Mouse (Mus musculus): ENCODE results near the gene Bloc1s4. TPM values are rescaled to one million over a fixed set of nuclear protein-coding genes. Genes with fewer than 3 reads are reported as not detected.

Bloc1s4 gene
- 23.8 and 24.9 TPM in 2 replicates for polyA plus RNA-seq (2012; rRNA removed)

GRCm38 (mm10) chr5:36748536-36749061 lies at the start of gene Bloc1s4:
TSS of gene Bloc1s4 (minus strand) at chr5:36748650.

DNA sequence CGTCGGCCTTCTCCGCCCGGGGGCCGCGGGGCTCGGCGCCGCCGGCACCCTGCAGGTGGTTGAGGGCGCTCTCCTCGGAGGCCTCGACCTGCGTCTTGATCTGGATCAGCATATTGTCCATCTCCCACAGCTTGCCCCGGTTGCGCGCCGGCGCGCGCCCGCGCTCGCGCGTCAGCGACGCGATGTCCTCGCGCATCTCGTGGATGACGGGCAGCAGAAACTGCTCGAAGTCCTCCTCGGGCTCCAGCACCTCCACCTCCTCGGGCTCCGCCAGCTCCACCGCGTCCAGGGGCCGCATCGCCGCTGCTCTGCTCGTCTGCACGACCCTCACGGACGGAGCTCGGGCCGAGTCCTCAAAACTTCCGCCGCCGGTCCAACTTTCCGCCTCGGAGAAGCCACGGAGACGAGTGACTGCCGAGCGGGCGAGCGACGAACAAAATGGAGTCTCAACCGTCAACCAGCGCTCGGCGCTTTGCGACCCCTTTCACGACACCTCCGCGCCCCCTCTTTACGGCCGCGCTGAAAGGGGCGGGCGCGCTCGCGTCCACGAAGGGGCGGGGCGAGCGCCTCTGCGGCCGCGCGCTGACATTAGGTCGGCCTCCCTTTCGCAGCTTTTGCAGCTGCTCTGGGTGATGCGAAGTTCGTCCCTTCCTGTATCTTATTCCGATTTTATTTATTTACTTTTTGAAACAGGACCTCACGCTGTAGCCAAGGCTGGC lies 48.0 kb upstream of the Bloc1s4 start, which contains the start of gene Mrfap1:
Mrfap1 (minus strand) TSS at position 477 of the 719 bp plus-strand sequence.

Other genes with a start within 250 kb of the Bloc1s4 start
- 82.3 and 95.9 TPM in 2 replicates for gene Tbc1d14, start 155.4 kb downstream of the Bloc1s4 start, polyA plus RNA-seq (2012; rRNA removed)
- 40.1 and 48.8 TPM in 2 replicates for gene D5Ertd579e, start 52.6 kb downstream of the Bloc1s4 start, polyA plus RNA-seq (2012; rRNA removed)
- 204 and 217 TPM in 2 replicates for gene Mrfap1, start 48.1 kb upstream of the Bloc1s4 start, polyA plus RNA-seq (2012; rRNA removed)
- 13.7 and 16.2 TPM in 2 replicates for gene Man2b2, start 82.0 kb upstream of the Bloc1s4 start, polyA plus RNA-seq (2012; rRNA removed)
- 40.1 and 40.7 TPM in 2 replicates for gene Ppp2r2c, start 119.9 kb upstream of the Bloc1s4 start, polyA plus RNA-seq (2012; rRNA removed)
- gene Wfs1, start 240.6 kb upstream of the Bloc1s4 start, polyA plus RNA-seq (2012; rRNA removed): 4.8 and 6.8 TPM in 2 replicates

All from central nervous system, embryonic 14 days (tissue).